Mouse (Mus musculus): Measurements from ENCODE around the gene Smyd1. TPM values are rescaled to one million over a fixed set of nuclear protein-coding genes. Genes with fewer than 3 reads are reported as not detected.

The Smyd1 gene
- polyA plus RNA-seq, 1 experiment from 2014 or later, result 5.3 TPM

DNA sequence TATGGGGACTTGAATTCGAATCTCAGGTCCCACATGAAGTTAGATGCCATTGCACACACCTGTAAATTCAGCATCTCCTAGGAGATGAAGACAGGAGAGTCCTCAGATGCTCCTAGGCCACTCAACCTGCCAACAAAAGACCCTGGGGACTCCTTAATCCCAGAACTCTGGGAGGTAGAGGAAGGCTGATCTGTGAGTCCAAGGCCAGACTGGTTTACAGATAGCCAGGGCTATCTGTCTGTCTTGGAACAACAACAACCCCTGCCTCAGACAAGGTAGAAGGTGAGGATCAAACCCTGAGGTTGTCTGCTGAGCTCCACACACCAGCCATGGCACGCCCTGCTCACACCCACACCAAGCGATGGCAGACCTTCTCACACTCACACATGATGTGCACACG lies 62.9 kb downstream of the Smyd1 start:
- Histone ChIP-seq H3K4me1 (ENCODE audit: control insufficient read depth, insufficient read depth, low read length) (0 out of 2 replicates have a peak, but pooled peaks cover 4% of the 10 kb centered on the region), H3K4me3 (replicated peaks; ENCODE audit: low read length) (no peak overlapping the region), H3K9ac (ENCODE audit: low read length) (no peak overlapping the region), H3K27me3 (ENCODE audit: control insufficient read depth, insufficient read depth, low read length) (no peaks in the 10 kb centered on the region), H3K4me2 (ENCODE audit: low read depth, low read length) (no peak overlapping the region), H3K27ac (ENCODE audit: low read length) (no peak overlapping the region), H3K36me3 (ENCODE audit: control insufficient read depth, insufficient read depth, low read length) (no peaks in the 10 kb centered on the region), H3K9me3 (replicated peaks; ENCODE audit: control insufficient read depth, low read length) (no peaks in the 10 kb centered on the region)
- WGBS, result 84% methylated on average over 4 of the region's 4 CpGs
- ATAC-seq (ENCODE audit: insufficient read depth, low FRiP score), result no peak

DNA sequence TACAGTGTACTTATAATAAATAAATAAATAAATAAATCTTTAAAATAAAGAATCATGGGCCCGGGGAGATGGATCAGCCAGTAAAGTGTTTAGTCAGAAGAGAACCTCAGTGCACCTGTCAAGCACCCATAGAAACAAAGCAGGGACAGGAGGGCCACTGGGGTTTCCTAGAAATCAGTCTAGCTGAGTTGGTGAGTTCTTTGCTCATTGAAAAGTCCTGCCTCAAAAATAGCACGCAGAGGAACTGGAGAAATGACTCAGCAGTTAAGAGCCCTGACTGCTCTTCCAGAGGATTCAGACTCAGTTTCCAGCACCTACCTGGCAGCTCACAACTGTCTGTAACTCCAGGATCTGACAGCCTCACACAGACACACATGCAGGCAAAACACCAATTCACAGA lies 63.5 kb downstream of the Smyd1 start:
- 88% methylated on average over 2 of the region's 2 CpGs for WGBS
- no peaks in the 10 kb centered on the region for H3K27me3 ChIP-seq (ENCODE audit: control insufficient read depth, insufficient read depth, low read length)
- H3K27ac ChIP-seq (ENCODE audit: low read length), result no peak overlapping the region
- H3K4me2 ChIP-seq (ENCODE audit: low read depth, low read length), result no peak overlapping the region
- no peak for ATAC-seq (ENCODE audit: insufficient read depth, low FRiP score)
- no peak overlapping the region for H3K4me3 ChIP-seq (replicated peaks; ENCODE audit: low read length)
- H3K9me3 ChIP-seq (replicated peaks; ENCODE audit: control insufficient read depth, low read length), result no peaks in the 10 kb centered on the region
- no peak overlapping the region for H3K9ac ChIP-seq (ENCODE audit: low read length)
- no peaks in the 10 kb centered on the region for H3K36me3 ChIP-seq (ENCODE audit: control insufficient read depth, insufficient read depth, low read length)
- H3K4me1 ChIP-seq (ENCODE audit: control insufficient read depth, insufficient read depth, low read length), result 0 out of 2 replicates have a peak, but pooled peaks cover 4% of the 10 kb centered on the region

DNA sequence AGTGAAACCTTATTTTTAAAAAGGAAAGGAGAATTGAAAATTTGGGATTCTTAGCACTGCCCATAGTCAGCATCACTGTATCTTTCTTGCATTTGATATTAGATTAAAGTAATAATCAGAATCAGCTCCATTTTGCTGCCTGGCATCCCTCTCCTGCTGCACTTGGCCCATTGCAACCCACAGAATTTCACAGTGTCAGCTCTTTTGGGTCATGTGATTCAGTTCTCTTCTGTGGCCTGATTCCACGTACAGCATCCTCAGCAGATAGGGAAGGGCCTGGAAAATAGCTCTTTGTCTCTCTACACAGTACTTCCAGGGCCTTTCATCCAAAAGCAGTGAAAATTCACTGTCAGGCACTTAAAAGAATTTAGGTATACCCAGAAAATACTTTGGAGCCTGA lies 64.7 kb downstream of the Smyd1 start:
- WGBS, result 44% methylated on average over 1 of the region's 1 CpGs

DNA sequence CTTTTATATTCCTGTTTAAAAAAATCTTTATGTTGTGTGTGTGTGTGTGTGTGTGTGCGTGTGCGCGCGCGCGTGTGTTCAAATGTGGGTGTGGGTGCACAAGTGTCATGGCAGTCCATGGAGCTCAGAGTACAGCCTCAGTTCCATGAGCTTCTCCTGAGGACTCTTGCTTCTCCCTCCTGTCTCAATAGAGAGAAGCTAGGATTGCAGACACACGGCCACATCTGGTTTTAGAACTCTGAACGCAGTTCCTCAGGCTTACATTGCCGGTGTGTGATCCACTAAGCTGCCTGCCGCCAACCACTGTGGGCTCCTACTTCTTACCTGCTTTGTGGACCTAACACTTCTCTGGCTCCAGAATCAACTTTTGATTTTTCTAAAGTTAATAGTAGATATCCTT lies 65.9 kb downstream of the Smyd1 start:
- Histone ChIP-seq H3K27me3 (ENCODE audit: control insufficient read depth, insufficient read depth, low read length) (no peaks in the 10 kb centered on the region), H3K4me2 (ENCODE audit: low read depth, low read length) (no peak overlapping the region), H3K4me3 (replicated peaks; ENCODE audit: low read length) (no peak overlapping the region), H3K27ac (ENCODE audit: low read length) (no peak overlapping the region), H3K36me3 (ENCODE audit: control insufficient read depth, insufficient read depth, low read length) (no peaks in the 10 kb centered on the region), H3K9me3 (replicated peaks; ENCODE audit: control insufficient read depth, low read length) (no peaks in the 10 kb centered on the region), H3K4me1 (ENCODE audit: control insufficient read depth, insufficient read depth, low read length) (no peaks in the 10 kb centered on the region), H3K9ac (ENCODE audit: low read length) (no peak overlapping the region)
- no peak for ATAC-seq (ENCODE audit: insufficient read depth, low FRiP score)
- 92% methylated on average over 10 of the region's 10 CpGs for WGBS

More for the DNA sequence above, 64.7 kb downstream of the Smyd1 start:
- H3K4me1 ChIP-seq (ENCODE audit: control insufficient read depth, insufficient read depth, low read length), result 0 out of 2 replicates have a peak, but pooled peaks cover under 1% of the 10 kb centered on the region
- H3K36me3 ChIP-seq (ENCODE audit: control insufficient read depth, insufficient read depth, low read length), result no peaks in the 10 kb centered on the region
- no peak overlapping the region for H3K4me3 ChIP-seq (replicated peaks; ENCODE audit: low read length)
- no peak overlapping the region for H3K9ac ChIP-seq (ENCODE audit: low read length)
- H3K4me2 ChIP-seq (ENCODE audit: low read depth, low read length), result no peak overlapping the region
- no peaks in the 10 kb centered on the region for H3K27me3 ChIP-seq (ENCODE audit: control insufficient read depth, insufficient read depth, low read length)
- H3K9me3 ChIP-seq (replicated peaks; ENCODE audit: control insufficient read depth, low read length), result no peaks in the 10 kb centered on the region
- no peak for ATAC-seq (ENCODE audit: insufficient read depth, low FRiP score)
- H3K27ac ChIP-seq (ENCODE audit: low read length), result no peak overlapping the region

DNA sequence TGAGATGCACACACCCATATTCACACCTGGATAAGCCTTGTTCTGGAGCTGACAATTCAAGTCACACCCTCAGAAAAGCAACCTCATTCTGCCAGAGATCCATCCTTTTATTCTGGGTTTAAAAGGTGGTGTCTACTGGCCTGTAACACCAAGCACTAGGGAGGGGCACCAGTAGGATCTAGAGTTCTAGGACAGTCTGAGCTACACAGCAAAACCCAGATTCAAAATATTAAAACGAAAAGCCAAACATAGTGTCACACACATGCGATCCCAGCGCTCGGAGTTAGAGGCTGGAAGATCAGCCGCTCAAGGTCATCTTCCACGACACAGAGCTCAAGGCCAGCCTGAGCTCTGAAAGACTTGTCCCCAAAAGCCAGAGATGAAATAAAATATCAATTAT lies 67.6 kb downstream of the Smyd1 start:
- WGBS, result 82% methylated on average over 6 of the region's 6 CpGs
- Histone ChIP-seq H3K4me2 (ENCODE audit: low read depth, low read length) (no peak overlapping the region), H3K36me3 (ENCODE audit: control insufficient read depth, insufficient read depth, low read length) (no peaks in the 10 kb centered on the region), H3K9me3 (replicated peaks; ENCODE audit: control insufficient read depth, low read length) (no peaks in the 10 kb centered on the region), H3K27ac (ENCODE audit: low read length) (no peak overlapping the region), H3K27me3 (ENCODE audit: control insufficient read depth, insufficient read depth, low read length) (no peaks in the 10 kb centered on the region), H3K4me3 (replicated peaks; ENCODE audit: low read length) (no peak overlapping the region), H3K4me1 (ENCODE audit: control insufficient read depth, insufficient read depth, low read length) (no peaks in the 10 kb centered on the region), H3K9ac (ENCODE audit: low read length) (no peak overlapping the region)
- no peak for ATAC-seq (ENCODE audit: insufficient read depth, low FRiP score)

DNA sequence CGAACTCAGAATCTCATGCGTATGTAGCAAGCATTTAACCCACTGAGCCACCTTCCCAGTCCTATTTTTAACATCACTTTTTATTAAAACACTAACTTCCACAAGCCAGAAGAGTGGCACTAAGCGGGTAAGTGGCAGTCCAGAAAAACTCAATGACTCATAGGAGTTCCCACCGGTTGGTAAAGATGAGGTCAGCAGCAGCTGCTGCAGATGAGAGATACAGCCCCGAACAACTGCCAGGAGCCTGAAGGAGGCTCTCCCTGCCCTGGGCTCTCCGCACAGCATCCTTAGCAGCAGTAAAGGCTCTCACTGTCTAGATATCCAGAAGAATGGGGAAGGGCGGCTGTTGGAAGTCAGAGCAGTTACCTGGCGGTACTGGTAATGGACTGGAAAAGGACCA lies 71.1 kb downstream of the Smyd1 start:
- Histone ChIP-seq H3K27me3 (ENCODE audit: control insufficient read depth, insufficient read depth, low read length) (no peaks in the 10 kb centered on the region), H3K4me1 (ENCODE audit: control insufficient read depth, insufficient read depth, low read length) (no peaks in the 10 kb centered on the region), H3K27ac (ENCODE audit: low read length) (no peak overlapping the region), H3K4me3 (replicated peaks; ENCODE audit: low read length) (no peak overlapping the region), H3K36me3 (ENCODE audit: control insufficient read depth, insufficient read depth, low read length) (no peaks in the 10 kb centered on the region), H3K9ac (ENCODE audit: low read length) (no peak overlapping the region), H3K4me2 (ENCODE audit: low read depth, low read length) (no peak overlapping the region), H3K9me3 (replicated peaks; ENCODE audit: control insufficient read depth, low read length) (no peaks in the 10 kb centered on the region)
- no peak for ATAC-seq (ENCODE audit: insufficient read depth, low FRiP score)
- 80% methylated on average over 8 of the region's 8 CpGs for WGBS

DNA sequence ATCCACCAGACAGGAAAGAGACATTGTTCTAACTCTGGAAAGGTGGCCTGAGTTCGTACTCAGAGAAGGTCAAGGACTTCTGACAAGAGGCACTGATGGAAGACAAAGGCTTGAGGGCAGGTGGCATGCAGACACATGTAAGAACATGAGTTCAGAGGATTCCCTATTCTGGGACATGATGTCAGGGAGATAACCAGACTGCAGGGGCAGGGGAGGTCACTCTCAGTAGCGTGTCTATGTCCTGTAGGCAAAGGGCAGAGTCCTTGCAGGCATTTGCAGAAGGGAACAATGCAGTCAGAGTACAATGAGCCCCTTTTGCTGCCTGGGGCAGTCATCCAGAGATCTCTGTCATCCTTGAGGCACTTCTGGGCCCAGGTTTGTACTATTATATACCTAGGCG lies 72.4 kb downstream of the Smyd1 start:
- H3K4me1 ChIP-seq (ENCODE audit: control insufficient read depth, insufficient read depth, low read length), result no peaks in the 10 kb centered on the region
- no peak for ATAC-seq (ENCODE audit: insufficient read depth, low FRiP score)
- H3K36me3 ChIP-seq (ENCODE audit: control insufficient read depth, insufficient read depth, low read length), result no peaks in the 10 kb centered on the region
- H3K4me3 ChIP-seq (replicated peaks; ENCODE audit: low read length), result no peak overlapping the region
- H3K9ac ChIP-seq (ENCODE audit: low read length), result no peak overlapping the region
- H3K9me3 ChIP-seq (replicated peaks; ENCODE audit: control insufficient read depth, low read length), result no peaks in the 10 kb centered on the region
- no peak overlapping the region for H3K27ac ChIP-seq (ENCODE audit: low read length)
- H3K4me2 ChIP-seq (ENCODE audit: low read depth, low read length), result no peak overlapping the region
- H3K27me3 ChIP-seq (ENCODE audit: control insufficient read depth, insufficient read depth, low read length), result no peaks in the 10 kb centered on the region
- whole genome bisulfite sequencing, result 65% methylated on average over 3 of the region's 3 CpGs

DNA sequence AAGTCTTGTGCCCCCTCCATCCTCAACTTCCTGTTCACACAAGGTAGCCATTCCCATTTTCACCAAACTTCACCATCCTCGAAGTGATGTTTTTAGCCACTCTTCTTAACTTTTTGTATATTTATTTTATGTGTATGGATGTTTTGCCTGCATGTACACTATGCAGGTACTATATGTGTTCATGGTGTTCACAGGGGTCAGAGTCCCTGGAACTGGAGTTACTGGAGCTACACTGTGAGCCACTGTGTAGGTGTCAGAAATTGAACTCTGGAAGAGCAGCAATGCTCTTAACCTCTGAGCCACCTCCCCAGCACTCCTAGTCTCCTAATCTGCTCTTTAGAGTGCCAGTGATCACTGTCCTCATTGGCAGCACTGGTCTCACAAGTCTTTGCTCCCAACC lies 73.6 kb downstream of the Smyd1 start:
- H3K4me2 ChIP-seq (ENCODE audit: low read depth, low read length), result no peak overlapping the region
- H3K36me3 ChIP-seq (ENCODE audit: control insufficient read depth, insufficient read depth, low read length), result no peaks in the 10 kb centered on the region
- no peak for ATAC-seq (ENCODE audit: insufficient read depth, low FRiP score)
- H3K9ac ChIP-seq (ENCODE audit: low read length), result no peak overlapping the region
- no peaks in the 10 kb centered on the region for H3K4me1 ChIP-seq (ENCODE audit: control insufficient read depth, insufficient read depth, low read length)
- WGBS, result 94% methylated on average over 1 of the region's 1 CpGs
- H3K4me3 ChIP-seq (replicated peaks; ENCODE audit: low read length), result no peak overlapping the region
- no peaks in the 10 kb centered on the region for H3K9me3 ChIP-seq (replicated peaks; ENCODE audit: control insufficient read depth, low read length)
- H3K27ac ChIP-seq (ENCODE audit: low read length), result no peak overlapping the region
- no peaks in the 10 kb centered on the region for H3K27me3 ChIP-seq (ENCODE audit: control insufficient read depth, insufficient read depth, low read length)

DNA sequence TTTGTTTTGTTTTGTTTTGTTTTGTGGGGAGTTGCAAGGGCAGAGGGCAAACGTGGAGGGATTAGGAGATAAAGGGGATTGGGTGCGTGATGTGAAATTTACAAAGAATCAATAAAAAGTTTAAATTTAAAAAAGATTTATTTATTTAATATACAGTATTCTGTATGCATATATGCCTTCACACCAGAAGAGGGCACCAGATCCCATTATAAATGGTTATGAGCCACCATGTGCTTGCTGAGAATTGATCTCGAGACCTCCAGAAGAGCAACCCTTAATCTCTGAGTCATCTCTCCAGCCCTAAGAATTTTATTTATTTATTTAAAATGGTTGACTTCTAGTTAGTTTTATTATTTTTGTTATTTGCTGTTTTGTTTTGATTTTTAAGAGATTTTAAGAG lies 78.8 kb downstream of the Smyd1 start:
- no peak overlapping the region for H3K4me2 ChIP-seq (ENCODE audit: low read depth, low read length)
- H3K4me3 ChIP-seq (replicated peaks; ENCODE audit: low read length), result no peak overlapping the region
- no peak for ATAC-seq (ENCODE audit: insufficient read depth, low FRiP score)
- WGBS, result 84% methylated on average over 3 of the region's 3 CpGs
- H3K27ac ChIP-seq (ENCODE audit: low read length), result no peak overlapping the region
- H3K36me3 ChIP-seq (ENCODE audit: control insufficient read depth, insufficient read depth, low read length), result no peaks in the 10 kb centered on the region
- H3K9me3 ChIP-seq (replicated peaks; ENCODE audit: control insufficient read depth, low read length), result no peaks in the 10 kb centered on the region
- H3K4me1 ChIP-seq (ENCODE audit: control insufficient read depth, insufficient read depth, low read length), result no peaks in the 10 kb centered on the region
- H3K9ac ChIP-seq (ENCODE audit: low read length), result no peak overlapping the region
- no peaks in the 10 kb centered on the region for H3K27me3 ChIP-seq (ENCODE audit: control insufficient read depth, insufficient read depth, low read length)

DNA sequence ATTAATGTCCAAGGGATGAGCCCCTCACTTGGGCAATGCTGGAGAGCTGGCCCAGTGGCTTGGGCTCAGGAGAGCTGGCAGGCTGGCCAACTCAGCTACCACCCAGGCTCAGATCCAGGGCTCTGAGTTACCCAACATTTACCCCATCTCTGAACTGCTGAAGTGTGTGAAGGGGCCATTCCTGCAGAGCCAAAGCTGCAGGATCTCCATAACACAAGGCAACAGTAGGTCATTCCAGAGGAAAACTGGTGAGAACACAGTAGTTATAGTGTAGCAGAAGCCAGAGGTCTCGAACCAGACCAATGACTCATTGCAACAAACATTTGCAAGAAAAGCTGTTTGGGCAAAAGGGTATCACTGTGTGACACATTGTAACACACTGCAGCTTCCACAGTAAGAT lies 79.2 kb downstream of the Smyd1 start:
- Histone ChIP-seq H3K36me3 (ENCODE audit: control insufficient read depth, insufficient read depth, low read length) (no peaks in the 10 kb centered on the region), H3K4me1 (ENCODE audit: control insufficient read depth, insufficient read depth, low read length) (no peaks in the 10 kb centered on the region)
- WGBS, result 78% methylated on average over 1 of the region's 1 CpGs

More for the DNA sequence above, 79.2 kb downstream of the Smyd1 start:
- Histone ChIP-seq H3K27ac (ENCODE audit: low read length) (no peak overlapping the region), H3K4me3 (replicated peaks; ENCODE audit: low read length) (no peak overlapping the region), H3K27me3 (ENCODE audit: control insufficient read depth, insufficient read depth, low read length) (no peaks in the 10 kb centered on the region), H3K4me2 (ENCODE audit: low read depth, low read length) (no peak overlapping the region), H3K9ac (ENCODE audit: low read length) (no peak overlapping the region), H3K9me3 (replicated peaks; ENCODE audit: control insufficient read depth, low read length) (no peaks in the 10 kb centered on the region)
- ATAC-seq (ENCODE audit: insufficient read depth, low FRiP score), result no peak
